Mouse (Mus musculus) kidney, embryonic 14.5 days (tissue): ENCODE results near the gene Mesp1. TPM values are rescaled to one million over a fixed set of nuclear protein-coding genes. Genes with fewer than 3 reads are reported as not detected.
A peak's percentile ranks its signal among the peaks of the same experiment; 100 is the strongest.

Experiments used
- ATAC-seq: fragments of 200-750 bp; cut with Nextera tagmentation; 2 replicates; pipeline ENCODE4 v1.8.0; 2017; ENCODE audit warnings: moderate number of reproducible peaks, mild to moderate bottlenecking, moderate TSS enrichment, moderate library complexity; ENCODE audit not compliant: low FRiP score, low TSS enrichment
- H3K27ac ChIP-seq: fragments of 300-500 bp; sonication (generic); 2 replicates; pipeline ENCODE4 v1.5.1; 2014; ENCODE audit warnings: low read depth, mild to moderate bottlenecking, low read length, moderate library complexity, mixed read lengths
- H3K27me3 ChIP-seq: fragments of 300-500 bp; sonication (generic); 2 replicates; pipeline ENCODE4 v1.6.1; 2014; ENCODE audit warnings: mild to moderate bottlenecking, low read length; ENCODE audit not compliant: control insufficient read depth, insufficient read depth
- H3K36me3 ChIP-seq: fragments of 300-500 bp; sonication (generic); 2 replicates; pipeline ENCODE4 v1.6.1; 2014; ENCODE audit warnings: low read length, mixed read lengths; ENCODE audit not compliant: control insufficient read depth, insufficient read depth
- H3K4me1 ChIP-seq: fragments of 300-500 bp; sonication (generic); 2 replicates; pipeline ENCODE4 v1.6.1; 2014; ENCODE audit warnings: low read length, mixed read lengths; ENCODE audit not compliant: control insufficient read depth, insufficient read depth
- H3K4me2 ChIP-seq: fragments of 300-500 bp; sonication (generic); replicated peaks from 2 replicates; pipeline ENCODE4 v1.6.1; 2014; ENCODE audit warnings: low read depth, mild to moderate bottlenecking, low read length
- H3K4me3 ChIP-seq: fragments of 300-500 bp; sonication (generic); 2 replicates; pipeline ENCODE4 v1.5.1; 2014; ENCODE audit warnings: mild to moderate bottlenecking, low read length
- H3K9ac ChIP-seq: fragments of 300-500 bp; sonication (generic); 2 replicates; pipeline ENCODE4 v1.6.1; 2014; ENCODE audit warnings: low read depth, mild to moderate bottlenecking, low read length, moderate library complexity
- H3K9me3 ChIP-seq: fragments of 300-500 bp; sonication (generic); 2 replicates; pipeline ENCODE4 v1.6.1; 2016; ENCODE audit warnings: low read length; ENCODE audit not compliant: control insufficient read depth
- whole genome bisulfite sequencing: fragments of 180-500 bp; shearing (Covaris S2); extraction: QIAGEN DNeasy Blood & Tissue Kit; methylation state at CpG from one replicate; pipeline ENCODE4 v1.1.7; 2014; 5-methylcytosine and 5-hydroxymethylcytosine counted together
- polyA plus RNA-seq: library from polyadenylated mRNA; unstranded; fragments of >200 nt; fragmentation: Nextera tagmentation; extraction: Ambion mirVana; gene quantifications from 2 replicates; pipeline ENCODE4 v1.2.1, GENCODE M21; 2014

Gene Mesp1
- polyA plus RNA-seq, 1 experiment from 2014 or later, result not detected

DNA sequence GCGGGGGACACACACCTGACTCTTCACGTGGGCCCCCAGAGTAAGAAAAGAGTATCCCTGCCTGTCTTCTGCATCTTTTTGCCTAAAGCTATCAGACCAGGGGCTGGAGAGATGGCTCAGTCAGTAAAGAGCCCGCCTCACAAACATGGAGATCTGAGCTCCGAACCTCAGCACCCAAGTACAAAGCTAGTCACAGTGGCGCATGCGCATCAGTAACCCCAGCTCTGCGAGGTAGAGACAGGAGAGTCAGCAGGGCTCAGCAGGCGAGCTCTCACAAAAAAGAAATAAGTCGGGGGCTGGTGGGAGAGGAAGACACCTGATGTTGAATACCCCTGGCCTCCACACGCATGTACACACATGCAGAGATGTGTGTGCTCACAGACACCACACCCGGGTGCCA lies 26.4 kb upstream of the Mesp1 start:
- no peaks in the 10 kb centered on the region; the same call in 1 of the 2 replicates for H3K9me3 ChIP-seq
- no peak overlapping the region for H3K27ac ChIP-seq
- H3K9ac ChIP-seq, result no peak overlapping the region
- no peak overlapping the region for H3K4me3 ChIP-seq
- no peak overlapping the region for H3K4me2 ChIP-seq
- no peak for ATAC-seq
- H3K4me1 ChIP-seq, result peaks cover 5% of the 10 kb centered on the region; the same call in 1 of the 2 replicates
- WGBS, result 65% methylated on average over 11 of the region's 11 CpGs
- H3K36me3 ChIP-seq, result no peaks in the 10 kb centered on the region
- no peaks in the 10 kb centered on the region for H3K27me3 ChIP-seq

DNA sequence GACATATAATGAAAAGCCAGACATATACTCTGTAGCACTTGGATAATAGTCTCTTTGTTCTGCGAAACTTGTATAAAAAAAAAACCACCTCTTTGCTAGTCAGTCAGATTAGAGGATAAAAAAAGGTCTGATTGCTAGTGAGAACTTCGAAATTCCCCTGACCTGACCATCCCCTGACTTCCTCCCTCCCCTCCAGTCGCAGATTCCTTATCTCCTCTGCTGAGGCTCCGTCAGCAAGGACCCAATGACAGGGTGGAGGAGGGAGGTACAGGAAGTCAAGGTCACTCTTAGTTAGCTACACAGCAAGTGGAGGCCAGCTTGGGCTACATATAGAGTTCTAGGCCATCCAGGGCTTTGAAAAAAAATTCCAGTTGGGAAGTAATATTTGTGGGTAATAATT lies 25.9 kb upstream of the Mesp1 start:
- ATAC-seq, result no peak
- WGBS, result 29% methylated on average over 4 of the region's 4 CpGs
- Histone ChIP-seq H3K36me3 (no peaks in the 10 kb centered on the region), H3K4me1 (peaks cover 5% of the 10 kb centered on the region; the same call in 1 of the 2 replicates), H3K9me3 (no peaks in the 10 kb centered on the region; the same call in 1 of the 2 replicates), H3K4me2 (no peak overlapping the region), H3K9ac (no peak overlapping the region), H3K4me3 (no peak overlapping the region), H3K27ac (no peak overlapping the region), H3K27me3 (no peaks in the 10 kb centered on the region)

DNA sequence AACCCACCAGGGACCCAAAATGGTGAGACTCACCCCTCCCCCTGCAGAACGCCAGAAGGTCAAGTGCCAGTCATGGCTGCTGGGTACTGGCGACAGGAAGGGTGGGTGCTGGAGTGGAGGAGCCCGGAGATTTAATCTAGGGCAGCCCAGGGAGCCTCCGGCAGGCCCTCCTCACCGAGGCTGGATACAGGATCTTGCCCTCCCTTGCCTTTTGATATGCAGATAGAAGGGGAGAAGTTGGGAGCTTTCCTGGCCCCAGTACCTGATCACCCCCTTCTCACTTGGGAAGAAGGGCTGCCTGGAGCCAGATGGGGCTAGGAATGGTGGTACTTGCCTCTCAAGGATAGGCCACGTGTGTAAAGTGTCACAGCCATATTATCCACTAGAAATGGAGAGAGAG lies 24.7 kb upstream of the Mesp1 start:
- no peak overlapping the region for H3K4me2 ChIP-seq
- H3K27me3 ChIP-seq, result no peaks in the 10 kb centered on the region
- no peaks in the 10 kb centered on the region for H3K9me3 ChIP-seq
- no peak overlapping the region for H3K9ac ChIP-seq
- no peaks in the 10 kb centered on the region for H3K36me3 ChIP-seq
- ATAC-seq, result no peak
- WGBS, result 5% methylated on average over 6 of the region's 6 CpGs
- H3K4me3 ChIP-seq, result no peak overlapping the region
- no peak overlapping the region for H3K27ac ChIP-seq
- H3K4me1 ChIP-seq, result peaks cover 5% of the 10 kb centered on the region; the same call in 1 of the 2 replicates

DNA sequence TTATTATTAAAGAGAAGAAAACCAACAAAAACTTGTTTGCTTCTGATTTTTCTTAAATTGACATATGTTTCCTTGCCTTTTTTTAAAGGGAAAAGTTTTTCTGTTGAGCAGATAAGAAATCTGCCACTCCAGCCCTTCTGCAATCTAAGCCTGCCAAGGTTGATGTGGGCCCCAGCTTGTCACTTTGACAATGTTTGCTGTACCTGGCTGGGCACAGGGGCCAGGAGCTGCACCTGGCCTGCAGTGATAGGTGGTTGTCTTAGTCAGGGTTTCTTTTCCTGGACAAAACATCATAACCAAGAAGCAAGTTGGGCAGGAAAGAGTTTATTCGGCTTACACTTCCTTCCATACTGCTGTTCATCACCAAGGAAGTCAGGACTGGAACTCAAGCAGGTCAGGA lies 19.8 kb upstream of the Mesp1 start:
- peaks cover 22% of the 10 kb centered on the region for H3K27me3 ChIP-seq
- no peak overlapping the region for H3K9ac ChIP-seq
- H3K4me3 ChIP-seq, result no peak overlapping the region
- no peak overlapping the region for H3K27ac ChIP-seq
- H3K4me2 ChIP-seq, result no peak overlapping the region
- H3K36me3 ChIP-seq, result no peaks in the 10 kb centered on the region
- no peaks in the 10 kb centered on the region for H3K9me3 ChIP-seq
- WGBS, result 84% methylated on average over 1 of the region's 1 CpGs
- no peak for ATAC-seq
- no peaks in the 10 kb centered on the region for H3K4me1 ChIP-seq

DNA sequence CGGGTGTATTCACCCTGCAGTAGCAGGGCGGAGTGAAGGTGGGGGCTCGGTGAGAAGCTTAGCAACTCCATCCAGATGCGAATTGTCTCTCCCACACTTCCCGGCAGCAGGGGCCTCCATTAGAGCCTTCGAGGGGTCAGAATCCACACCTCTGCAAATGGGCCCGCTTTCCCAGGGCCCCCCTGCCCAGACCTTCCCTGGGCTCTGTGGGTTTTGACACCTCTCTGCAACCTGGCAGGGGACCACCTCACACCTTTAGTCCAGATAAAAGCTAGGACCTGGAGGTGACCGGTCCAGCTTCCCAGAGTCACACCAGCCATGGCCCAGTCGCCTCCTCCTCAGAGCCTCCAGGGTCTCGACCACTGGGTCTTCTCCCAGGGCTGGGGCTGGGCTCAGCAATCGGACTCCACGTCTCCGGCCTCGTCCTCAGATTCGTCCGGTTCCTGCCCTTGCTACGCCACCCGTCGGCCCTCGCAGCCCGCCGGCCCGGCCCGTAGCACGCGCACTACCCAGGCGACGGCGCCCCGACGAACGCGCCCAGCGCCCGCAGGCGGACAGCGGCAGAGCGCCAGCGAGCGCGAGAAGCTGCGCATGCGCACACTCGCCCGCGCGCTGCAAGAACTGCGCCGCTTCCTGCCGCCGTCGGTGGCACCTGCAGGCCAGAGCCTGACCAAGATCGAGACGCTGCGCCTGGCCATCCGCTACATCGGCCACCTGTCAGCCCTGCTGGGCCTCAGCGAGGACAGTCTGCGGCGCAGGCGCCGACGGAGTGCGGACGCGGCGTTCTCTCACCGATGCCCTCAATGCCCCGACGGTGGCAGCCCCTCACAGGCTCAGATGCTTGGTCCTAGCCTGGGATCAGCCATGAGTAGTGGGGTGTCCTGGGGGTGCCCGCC lies 17.3 kb upstream of the Mesp1 start, which contains the start of gene Mesp2:
TSS of gene Mesp2 (plus strand) at position 117 of the 896 bp plus-strand sequence.
- H3K9ac ChIP-seq, result peak within 1 kb of the TSS; percentile 57
- 11% methylated on average over 71 of the region's 71 CpGs for WGBS
- H3K27ac ChIP-seq, result no peak within 1 kb of the TSS
- peaks cover 22% of the 10 kb centered on the region for H3K27me3 ChIP-seq
- peak; percentile 66 for ATAC-seq
- H3K9me3 ChIP-seq, result no peaks in the 10 kb centered on the region
- H3K36me3 ChIP-seq, result no peaks in the 10 kb centered on the region
- no peaks in the 10 kb centered on the region for H3K4me1 ChIP-seq
- peak within 1 kb of the TSS; percentile 65 for H3K4me2 ChIP-seq
- H3K4me3 ChIP-seq, result peak within 1 kb of the TSS; percentile 35

DNA sequence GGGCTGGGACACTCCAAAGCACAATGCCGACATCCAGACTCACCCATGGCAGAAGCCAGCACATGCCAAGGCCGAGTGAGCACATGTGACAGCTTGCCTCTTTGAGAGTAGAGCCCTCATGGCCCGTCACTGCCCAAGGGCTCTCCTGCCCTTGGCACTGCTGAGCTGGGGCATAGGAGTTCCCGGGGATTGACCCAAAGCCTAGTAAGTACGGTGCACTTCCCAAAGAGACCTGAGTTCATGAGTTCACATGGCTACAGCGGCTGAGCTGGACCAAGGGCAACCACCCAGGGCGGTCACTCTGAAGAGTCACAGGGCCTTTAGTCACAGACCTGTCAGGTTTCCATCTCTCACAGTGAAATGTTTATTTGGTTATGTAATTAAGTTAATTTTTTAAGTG lies 15.0 kb upstream of the Mesp1 start:
- 90% methylated on average over 7 of the region's 7 CpGs for WGBS
- Histone ChIP-seq H3K4me1 (no peaks in the 10 kb centered on the region), H3K4me3 (no peak overlapping the region), H3K36me3 (no peaks in the 10 kb centered on the region), H3K9ac (no peak overlapping the region), H3K4me2 (no peak overlapping the region), H3K27ac (no peak overlapping the region), H3K27me3 (peaks cover 22% of the 10 kb centered on the region), H3K9me3 (no peaks in the 10 kb centered on the region)
- ATAC-seq, result no peak

DNA sequence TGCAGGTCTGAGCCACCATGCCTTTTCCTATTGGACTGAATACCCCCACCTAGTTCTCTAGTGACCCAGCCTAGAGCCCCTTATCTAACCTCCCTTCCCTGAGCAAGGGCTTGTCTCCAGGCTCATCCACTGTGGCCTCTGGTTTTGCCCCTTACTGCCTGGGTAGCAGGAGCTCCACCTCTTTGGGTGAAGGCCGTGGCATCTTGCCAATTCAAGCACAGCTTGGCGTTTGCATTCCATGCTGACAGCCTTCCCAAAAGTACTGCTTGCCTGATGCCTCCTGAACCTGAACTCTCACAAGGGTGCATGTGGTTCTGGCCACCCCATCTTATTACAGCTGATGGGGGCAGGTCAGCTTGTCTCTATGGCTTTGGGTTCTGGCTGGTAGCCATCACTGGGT lies 10.3 kb upstream of the Mesp1 start:
- Histone ChIP-seq H3K36me3 (no peaks in the 10 kb centered on the region), H3K4me3 (no peak overlapping the region), H3K27ac (no peak overlapping the region), H3K4me1 (no peaks in the 10 kb centered on the region), H3K4me2 (no peak overlapping the region), H3K27me3 (no peaks in the 10 kb centered on the region), H3K9ac (no peak overlapping the region), H3K9me3 (no peaks in the 10 kb centered on the region)
- 50% methylated on average over 2 of the region's 2 CpGs for WGBS
- no peak for ATAC-seq

DNA sequence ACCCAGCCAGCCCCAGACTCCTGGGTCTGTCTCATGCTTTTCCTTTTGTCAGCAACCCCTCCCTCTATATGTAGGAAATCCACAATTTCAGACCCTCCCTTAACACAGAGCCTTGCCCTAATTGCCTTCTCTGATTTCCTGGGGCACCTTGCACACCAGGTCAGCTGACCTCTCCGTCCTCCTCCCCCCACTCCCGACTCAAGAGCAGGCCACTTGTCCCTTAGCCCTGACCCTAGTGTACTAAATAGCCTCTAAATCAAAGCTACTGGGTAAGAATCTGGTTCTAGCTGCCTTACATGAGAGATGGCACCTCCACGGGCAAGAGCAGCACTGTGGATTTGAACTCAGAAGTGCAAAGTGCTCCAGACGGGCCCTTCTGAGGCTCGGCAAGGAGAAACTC lies 8.4 kb upstream of the Mesp1 start:
- no peak overlapping the region for H3K4me3 ChIP-seq
- H3K9me3 ChIP-seq, result no peaks in the 10 kb centered on the region
- ATAC-seq, result no peak
- no peaks in the 10 kb centered on the region for H3K4me1 ChIP-seq
- no peak overlapping the region for H3K9ac ChIP-seq
- WGBS, result 37% methylated on average over 5 of the region's 5 CpGs
- no peaks in the 10 kb centered on the region for H3K36me3 ChIP-seq
- H3K27me3 ChIP-seq, result no peaks in the 10 kb centered on the region; the same call in 1 of the 2 replicates
- no peak overlapping the region for H3K27ac ChIP-seq
- H3K4me2 ChIP-seq, result no peak overlapping the region

DNA sequence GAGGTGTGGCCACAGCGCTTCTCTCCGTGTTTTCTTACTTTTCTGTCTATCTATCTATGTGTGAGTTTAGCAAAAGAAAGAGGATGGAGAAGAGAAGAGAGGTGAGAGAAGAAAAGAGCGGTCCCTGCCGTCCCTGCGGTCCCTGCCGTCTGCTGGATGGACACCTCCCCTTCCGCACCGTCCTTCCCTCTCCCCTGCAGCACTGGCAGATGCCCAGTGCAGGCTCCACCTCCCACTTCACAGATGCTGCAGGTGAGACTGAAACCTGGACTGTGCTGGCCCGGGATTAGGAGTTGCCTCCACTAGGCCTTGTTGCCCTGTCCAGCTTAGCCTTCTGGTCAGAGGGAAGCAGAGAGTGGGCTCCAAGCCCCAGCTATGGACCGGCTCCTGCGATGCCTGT lies 7.8 kb upstream of the Mesp1 start:
- Histone ChIP-seq H3K4me1 (no peaks in the 10 kb centered on the region), H3K36me3 (no peaks in the 10 kb centered on the region), H3K9ac (no peak overlapping the region), H3K9me3 (no peaks in the 10 kb centered on the region), H3K4me2 (no peak overlapping the region), H3K27me3 (no peaks in the 10 kb centered on the region; the same call in 1 of the 2 replicates), H3K4me3 (no peak overlapping the region), H3K27ac (no peak overlapping the region)
- WGBS, result 78% methylated on average over 11 of the region's 11 CpGs
- no peak for ATAC-seq
